Mouse (Mus musculus) intestine, embryonic 16.5 days (tissue): ENCODE data around the gene Zfr2. TPM values are rescaled to one million over a fixed set of nuclear protein-coding genes. Genes with fewer than 3 reads are reported as not detected.

ENCODE experiments used
- ATAC-seq: fragments of 200-750 bp; cut with Nextera tagmentation; 2 replicates; pipeline ENCODE4 v1.8.0; 2017; ENCODE audit warnings: moderate TSS enrichment, moderate library complexity
- H3K27ac ChIP-seq: fragments of 300-500 bp; sonication (generic); 2 replicates; pipeline ENCODE4 v1.5.1; 2014; ENCODE audit warnings: mild to moderate bottlenecking, low read length
- H3K27me3 ChIP-seq: fragments of 300-500 bp; sonication (generic); replicated peaks from 2 replicates; pipeline ENCODE4 v1.6.1; 2014; ENCODE audit warnings: low read length, control low read depth, mixed read lengths; ENCODE audit not compliant: control insufficient read depth, insufficient read depth
- H3K36me3 ChIP-seq: fragments of 300-500 bp; sonication (generic); 2 replicates; pipeline ENCODE4 v1.6.1; 2014; ENCODE audit warnings: low read length, control low read depth; ENCODE audit not compliant: control insufficient read depth, insufficient read depth
- H3K4me1 ChIP-seq: fragments of 300-500 bp; sonication (generic); 2 replicates; pipeline ENCODE4 v1.6.1; 2014; ENCODE audit warnings: low read length, control low read depth, mixed read lengths; ENCODE audit not compliant: control insufficient read depth, insufficient read depth
- H3K4me2 ChIP-seq: fragments of 300-500 bp; sonication (generic); 2 replicates; pipeline ENCODE4 v1.6.1; 2014; ENCODE audit warnings: low read depth, low read length, control low read depth
- H3K4me3 ChIP-seq: fragments of 300-500 bp; sonication (generic); 2 replicates; pipeline ENCODE4 v1.5.1; 2014; ENCODE audit warnings: mild to moderate bottlenecking, low read length
- H3K9ac ChIP-seq: fragments of 300-500 bp; sonication (generic); 2 replicates; pipeline ENCODE4 v1.6.1; 2014; ENCODE audit warnings: low read depth, low read length
- H3K9me3 ChIP-seq: fragments of 300-500 bp; sonication (generic); 2 replicates; pipeline ENCODE4 v1.6.1; 2016; ENCODE audit warnings: low read length, control low read depth; ENCODE audit not compliant: control insufficient read depth
- WGBS: fragments of 180-500 bp; shearing (Covaris S2); extraction: QIAGEN DNeasy Blood & Tissue Kit; methylation state at CpG from one replicate; pipeline ENCODE4 v1.1.7; 2014; 5-methylcytosine and 5-hydroxymethylcytosine counted together
- polyA plus RNA-seq: library from polyadenylated mRNA; unstranded; fragments of >200 nt; fragmentation: Nextera tagmentation; extraction: Ambion mirVana; gene quantifications from 2 replicates; pipeline ENCODE4 v1.2.1, GENCODE M21; 2015

Gene Zfr2
- polyA plus RNA-seq, 1 experiment from 2014 or later = 7.1 TPM

GRCm38 (mm10) chr10:81238618-81239017, 5.7 kb downstream of the Zfr2 start:
- H3K4me2 ChIP-seq = no peak overlapping the region
- H3K4me1 ChIP-seq = peaks cover 7% of the 10 kb centered on the region; the same call in 1 of the 2 replicates
- no peak overlapping the region for H3K27ac ChIP-seq
- 84% methylated on average over 2 of the region's 2 CpGs for WGBS
- peaks cover 19% of the 10 kb centered on the region for H3K27me3 ChIP-seq
- no peaks in the 10 kb centered on the region for H3K36me3 ChIP-seq
- H3K9me3 ChIP-seq = no peaks in the 10 kb centered on the region
- no peak overlapping the region for H3K9ac ChIP-seq
- no peak for ATAC-seq
- no peak overlapping the region for H3K4me3 ChIP-seq

DNA sequence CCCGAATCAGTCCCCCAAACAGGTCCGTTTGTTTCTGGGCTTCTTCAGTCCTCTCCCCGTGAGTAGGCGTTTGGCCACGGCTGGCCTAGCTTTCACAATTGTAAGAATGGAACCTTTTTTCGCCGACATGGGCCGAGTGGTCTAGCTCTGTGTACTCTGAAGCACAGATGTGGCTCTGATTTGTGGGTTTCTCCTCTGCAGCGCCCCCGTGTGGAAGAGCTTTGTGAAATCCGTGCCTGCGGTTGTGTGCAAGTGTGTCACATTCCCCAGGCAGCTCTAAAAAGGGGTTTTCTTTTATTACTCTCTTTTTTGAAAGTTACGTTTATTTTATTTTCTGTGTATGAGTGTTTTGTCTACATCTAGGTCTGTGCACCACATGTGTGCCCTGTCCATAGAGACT, 7.9 kb downstream of the Zfr2 start:
- H3K9ac ChIP-seq = no peak overlapping the region
- WGBS = 28% methylated on average over 13 of the region's 13 CpGs
- peaks cover 19% of the 10 kb centered on the region for H3K27me3 ChIP-seq
- no peaks in the 10 kb centered on the region for H3K4me1 ChIP-seq
- H3K4me3 ChIP-seq = no peak overlapping the region
- H3K9me3 ChIP-seq = no peaks in the 10 kb centered on the region
- H3K27ac ChIP-seq = no peak overlapping the region
- H3K36me3 ChIP-seq = no peaks in the 10 kb centered on the region
- no peak overlapping the region for H3K4me2 ChIP-seq
- no peak for ATAC-seq

- no peak overlapping the region for H3K27ac ChIP-seq
- ATAC-seq = no peak
- H3K4me2 ChIP-seq = no peak overlapping the region
- no peak overlapping the region for H3K9ac ChIP-seq
- no peak overlapping the region for H3K4me3 ChIP-seq
- H3K27me3 ChIP-seq = peaks cover 19% of the 10 kb centered on the region
- no peaks in the 10 kb centered on the region for H3K9me3 ChIP-seq
- no peaks in the 10 kb centered on the region for H3K36me3 ChIP-seq
- 90% methylated on average over 16 of the region's 16 CpGs for WGBS
- H3K4me1 ChIP-seq = no peaks in the 10 kb centered on the region
Measured at GRCm38 (mm10) chr10:81242021-81242420, 9.1 kb downstream of the Zfr2 start.

DNA sequence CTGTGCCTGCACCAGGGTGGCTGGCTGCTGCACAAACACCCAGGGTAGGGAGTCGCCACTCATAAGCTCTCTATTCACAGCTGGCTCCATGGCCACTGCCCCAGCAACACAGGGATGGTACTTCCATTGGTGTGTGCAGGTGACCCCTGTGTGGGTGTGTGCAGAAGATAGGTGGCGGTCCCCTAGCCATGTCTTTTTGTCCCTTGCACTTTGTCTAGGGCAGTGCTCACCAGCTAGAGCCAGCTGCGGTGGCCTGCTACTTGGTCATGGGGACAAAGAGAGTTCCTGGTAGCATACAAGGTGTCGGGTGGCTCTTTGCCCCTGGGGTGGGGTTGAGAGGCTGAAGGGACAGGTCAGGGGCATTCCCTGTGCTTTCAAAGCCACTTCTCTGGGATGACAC, 11.2 kb downstream of the Zfr2 start:
- H3K4me1 ChIP-seq = no peaks in the 10 kb centered on the region
- no peak overlapping the region for H3K27ac ChIP-seq
- no peaks in the 10 kb centered on the region for H3K9me3 ChIP-seq
- H3K9ac ChIP-seq = no peak overlapping the region
- 69% methylated on average over 4 of the region's 4 CpGs for WGBS
- H3K36me3 ChIP-seq = no peaks in the 10 kb centered on the region
- peaks cover 14% of the 10 kb centered on the region for H3K27me3 ChIP-seq
- ATAC-seq = no peak; the same call in 1 of the 2 replicates
- H3K4me2 ChIP-seq = no peak overlapping the region
- no peak overlapping the region for H3K4me3 ChIP-seq

GRCm38 (mm10) chr10:81244595-81244994, 11.6 kb downstream of the Zfr2 start:
- Histone ChIP-seq H3K27me3 (peaks cover 11% of the 10 kb centered on the region), H3K9ac (no peak overlapping the region), H3K4me2 (no peak overlapping the region), H3K36me3 (no peaks in the 10 kb centered on the region), H3K27ac (no peak overlapping the region), H3K4me1 (no peaks in the 10 kb centered on the region), H3K4me3 (no peak overlapping the region), H3K9me3 (no peaks in the 10 kb centered on the region)
- WGBS = 11% methylated on average over 17 of the region's 17 CpGs
- peak; percentile 69 for ATAC-seq

DNA sequence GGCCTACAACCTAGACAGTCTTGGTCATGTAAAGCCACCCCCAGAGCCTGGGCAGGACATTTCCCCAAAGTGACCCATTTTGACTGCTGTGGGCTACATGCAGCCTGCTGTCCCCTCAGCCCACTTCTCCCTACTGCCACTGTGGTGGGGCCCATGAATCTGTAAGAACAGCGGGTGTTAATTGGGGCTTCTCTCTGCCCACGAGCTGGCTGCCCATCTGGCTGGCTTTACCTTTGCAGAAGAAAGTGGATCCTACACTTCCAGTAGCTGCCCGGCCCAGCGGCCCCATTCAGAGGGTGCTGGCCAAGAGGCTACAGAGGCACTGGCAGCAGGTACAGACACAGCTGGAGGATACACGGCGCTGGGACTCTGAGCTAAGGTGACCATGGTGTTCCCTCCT, 12.2 kb downstream of the Zfr2 start:
- ATAC-seq = no peak
- H3K9me3 ChIP-seq = no peaks in the 10 kb centered on the region
- H3K36me3 ChIP-seq = no peaks in the 10 kb centered on the region
- H3K27ac ChIP-seq = no peak overlapping the region
- H3K9ac ChIP-seq = no peak overlapping the region
- no peaks in the 10 kb centered on the region for H3K4me1 ChIP-seq
- no peak overlapping the region for H3K4me2 ChIP-seq
- peaks cover 6% of the 10 kb centered on the region for H3K27me3 ChIP-seq
- 86% methylated on average over 6 of the region's 6 CpGs for WGBS
- no peak overlapping the region for H3K4me3 ChIP-seq

DNA sequence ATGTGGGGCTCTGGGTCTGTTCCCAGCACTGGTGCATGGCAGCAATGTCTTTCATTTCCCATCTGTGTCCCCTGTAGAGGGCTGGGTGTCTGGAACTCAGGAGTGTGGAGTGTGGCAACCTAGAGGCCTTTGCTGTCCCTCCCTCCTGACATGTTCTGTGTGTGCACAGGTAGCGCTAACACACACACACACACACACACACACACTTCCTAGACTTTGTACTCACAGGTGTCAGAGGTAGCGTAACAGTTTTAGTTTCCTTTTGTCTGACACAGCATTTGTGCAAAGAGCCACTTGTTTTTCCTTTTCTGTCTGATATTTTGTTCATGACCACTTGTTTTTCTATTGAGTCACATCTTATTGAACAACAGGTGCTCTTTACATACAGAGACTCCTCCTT, 14.8 kb downstream of the Zfr2 start:
- Histone ChIP-seq H3K36me3 (no peaks in the 10 kb centered on the region), H3K27ac (no peak overlapping the region), H3K9me3 (no peaks in the 10 kb centered on the region), H3K4me2 (no peak overlapping the region), H3K27me3 (peaks cover 14% of the 10 kb centered on the region), H3K4me3 (no peak overlapping the region), H3K9ac (no peak overlapping the region), H3K4me1 (0 out of 2 replicates have a peak, but pooled peaks cover 3% of the 10 kb centered on the region)
- 74% methylated on average over 2 of the region's 2 CpGs for WGBS
- ATAC-seq = peak; percentile 20

- Histone ChIP-seq H3K9ac (no peak overlapping the region), H3K36me3 (no peaks in the 10 kb centered on the region), H3K27ac (no peak overlapping the region), H3K9me3 (no peaks in the 10 kb centered on the region), H3K4me2 (no peak overlapping the region), H3K27me3 (peaks cover 29% of the 10 kb centered on the region), H3K4me1 (0 out of 2 replicates have a peak, but pooled peaks cover 3% of the 10 kb centered on the region), H3K4me3 (no peak overlapping the region)
- 85% methylated on average over 8 of the region's 8 CpGs for WGBS
- no peak for ATAC-seq
Measured at GRCm38 (mm10) chr10:81249442-81249841, 16.5 kb downstream of the Zfr2 start.

DNA sequence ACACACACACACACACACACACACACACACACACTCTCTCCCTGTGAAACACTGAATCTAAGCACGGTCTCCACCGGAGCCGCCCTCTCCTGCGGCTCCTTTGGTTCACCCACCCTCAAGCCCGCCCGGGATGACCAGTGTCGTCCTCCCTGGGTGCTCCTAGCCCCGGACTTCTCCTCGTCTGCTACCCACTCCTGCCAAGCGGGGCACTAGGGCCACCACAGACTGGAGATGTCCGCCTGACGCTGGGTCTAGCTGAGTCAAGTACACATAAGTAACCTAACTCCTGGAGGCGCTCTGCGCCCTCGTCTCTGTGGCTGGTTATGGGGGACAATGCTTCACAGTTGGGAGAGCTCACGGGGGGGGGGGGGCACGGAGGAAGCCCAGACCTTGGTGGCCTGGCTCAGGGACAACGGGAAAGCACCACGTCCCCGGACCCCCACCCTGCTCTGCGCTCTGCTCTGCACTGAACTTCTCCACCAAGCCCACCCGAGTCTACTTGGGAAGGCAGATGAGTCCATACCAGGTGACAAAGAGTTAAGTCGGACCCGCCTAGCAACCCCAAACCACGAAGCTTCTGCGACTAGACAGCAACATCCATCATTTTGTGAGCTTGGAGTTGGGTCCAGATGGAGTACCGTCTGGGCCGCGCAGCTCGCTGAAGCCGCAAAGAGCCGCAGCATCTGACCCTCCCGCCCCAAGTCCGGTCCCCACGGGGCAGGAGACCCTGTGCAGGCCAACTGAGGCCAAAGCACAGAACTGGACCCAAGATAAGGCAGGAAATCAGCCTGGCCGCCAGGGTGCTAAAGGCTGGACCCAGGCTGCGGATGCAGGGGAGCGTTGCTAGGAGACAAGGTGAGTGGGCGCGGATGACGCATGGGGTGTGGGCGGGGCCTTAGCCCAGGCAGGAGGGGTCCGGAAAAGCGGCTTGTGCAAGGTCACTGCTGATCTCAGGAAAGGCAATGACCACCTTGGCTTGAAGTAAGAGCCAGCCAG, 19.8 kb downstream of the Zfr2 start, which contains the start of gene Matk:
Gene Matk (plus strand): TSS at position 512 of the 996 bp plus-strand sequence.
- peaks cover 42% of the 10 kb centered on the region for H3K27me3 ChIP-seq
- H3K4me3 ChIP-seq = no peak within 1 kb of the TSS
- 0 out of 2 replicates have a peak, but pooled peaks have one; percentile 5 for ATAC-seq
- no peak within 1 kb of the TSS for H3K27ac ChIP-seq
- WGBS = 11% methylated on average over 44 of the region's 44 CpGs
- H3K9me3 ChIP-seq = no peaks in the 10 kb centered on the region
- peaks cover 8% of the 10 kb centered on the region for H3K4me1 ChIP-seq
- H3K9ac ChIP-seq = peak within 1 kb of the TSS; percentile 4; the same call in 1 of the 2 replicates
- no peaks in the 10 kb centered on the region for H3K36me3 ChIP-seq
- 0 out of 2 replicates have a peak within 1 kb of the TSS, but pooled peaks have one; percentile 4 for H3K4me2 ChIP-seq
